Mouse (Mus musculus) hindbrain, embryonic 11.5 days (tissue): ENCODE measurements around the gene Sipa1l2. TPM values are rescaled to one million over a fixed set of nuclear protein-coding genes. Genes with fewer than 3 reads are reported as not detected.

Source experiments
- ATAC-seq: fragments of 200-750 bp; cut with Nextera tagmentation; 2 replicates; pipeline ENCODE4 v1.8.0; 2017; ENCODE audit warnings: mild to moderate bottlenecking, moderate TSS enrichment, moderate library complexity; ENCODE audit not compliant: low FRiP score
- DNase-seq: peaks from one replicate; pipeline ENCODE4 v3.0.0-alpha.2; 2015; ENCODE audit warnings: low spot score
- H3K27ac ChIP-seq: fragments of 300-500 bp; sonication (generic); 2 replicates; pipeline ENCODE4 v1.5.1; 2014; ENCODE audit warnings: mild to moderate bottlenecking, low read depth, low read length
- H3K27me3 ChIP-seq: fragments of 300-500 bp; sonication (generic); 2 replicates; pipeline ENCODE4 v1.6.1; 2014; ENCODE audit warnings: mild to moderate bottlenecking, low read length, moderate library complexity, mixed read lengths; ENCODE audit not compliant: control insufficient read depth, insufficient read depth
- H3K36me3 ChIP-seq: fragments of 300-500 bp; sonication (generic); 2 replicates; pipeline ENCODE4 v1.6.1; 2014; ENCODE audit warnings: mild to moderate bottlenecking, low read length, moderate library complexity, mixed read lengths; ENCODE audit not compliant: control insufficient read depth, insufficient read depth
- H3K4me1 ChIP-seq: fragments of 300-500 bp; sonication (generic); replicated peaks from 2 replicates; pipeline ENCODE4 v1.6.1; 2014; ENCODE audit warnings: low read length, mixed read lengths; ENCODE audit not compliant: control insufficient read depth, insufficient read depth
- H3K4me2 ChIP-seq: fragments of 300-500 bp; sonication (generic); replicated peaks from 2 replicates; pipeline ENCODE4 v1.6.1; 2014; ENCODE audit warnings: mild to moderate bottlenecking, low read depth, low read length
- H3K4me3 ChIP-seq: fragments of 300-500 bp; sonication (generic); 2 replicates; pipeline ENCODE4 v1.5.1; 2014; ENCODE audit warnings: low read depth, low read length
- H3K9ac ChIP-seq: fragments of 300-500 bp; sonication (generic); 2 replicates; pipeline ENCODE4 v1.6.1; 2014; ENCODE audit warnings: low read depth, low read length
- H3K9me3 ChIP-seq: fragments of 300-500 bp; sonication (generic); 2 replicates; pipeline ENCODE4 v1.6.1; 2016; ENCODE audit warnings: low read length; ENCODE audit not compliant: control insufficient read depth
- WGBS: fragments of 180-500 bp; shearing (Covaris S2); extraction: QIAGEN DNeasy Blood & Tissue Kit; methylation state at CpG from one replicate; pipeline ENCODE4 v1.1.7; 2014; 5-methylcytosine and 5-hydroxymethylcytosine counted together
- polyA plus RNA-seq: library from polyadenylated mRNA; unstranded; fragments of >200 nt; fragmentation: Nextera tagmentation; extraction: Ambion mirVana; gene quantifications from 2 replicates; pipeline ENCODE4 v1.2.1, GENCODE M21; 2014

The Sipa1l2 gene
- polyA plus RNA-seq, 1 experiment from 2014 or later = 12.2 TPM

DNA sequence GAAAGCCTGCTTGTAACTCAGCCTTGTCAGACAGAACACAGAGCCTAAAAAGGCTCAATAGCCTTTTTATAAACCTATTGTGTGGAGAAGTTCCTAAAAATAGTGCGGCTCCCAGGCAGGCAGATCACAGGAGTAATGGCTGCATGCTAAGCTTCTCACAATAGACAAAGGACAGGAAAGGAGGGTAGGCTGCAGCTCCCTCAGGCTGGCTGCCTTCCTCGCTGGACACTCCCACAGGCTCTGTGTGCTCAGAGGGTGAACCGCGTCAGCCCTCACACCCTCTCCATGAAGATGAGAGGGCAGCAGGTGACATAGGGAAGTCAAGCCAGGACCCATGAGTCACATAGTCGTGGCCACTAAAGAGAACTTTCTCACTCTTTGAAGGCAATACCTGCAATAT, 55.7 kb downstream of the Sipa1l2 start:
- DNase-seq = no peak
- no peaks in the 10 kb centered on the region for H3K36me3 ChIP-seq

GRCm38 (mm10) chr8:125513242-125513866, 56.3 kb downstream of the Sipa1l2 start:
- DNase-seq = no peak
- Histone ChIP-seq H3K9ac (no peak overlapping the region), H3K4me2 (no peak overlapping the region), H3K4me1 (peaks cover 2% of the 10 kb centered on the region; the same call in 1 of the 2 replicates), H3K36me3 (no peaks in the 10 kb centered on the region), H3K27me3 (no peaks in the 10 kb centered on the region), H3K4me3 (no peak overlapping the region), H3K27ac (no peak overlapping the region), H3K9me3 (no peaks in the 10 kb centered on the region)
- no peak for ATAC-seq
- WGBS = 71% methylated on average over 5 of the region's 5 CpGs

More for the DNA sequence above, 55.7 kb downstream of the Sipa1l2 start:
- WGBS = 15% methylated on average over 5 of the region's 5 CpGs
- H3K4me2 ChIP-seq = no peak overlapping the region
- H3K4me1 ChIP-seq = peaks cover 2% of the 10 kb centered on the region; the same call in 1 of the 2 replicates
- no peaks in the 10 kb centered on the region for H3K27me3 ChIP-seq
- H3K27ac ChIP-seq = no peak overlapping the region
- ATAC-seq = 0 out of 2 replicates have a peak, but pooled peaks have one; percentile 13
- H3K4me3 ChIP-seq = no peak overlapping the region
- H3K9ac ChIP-seq = no peak overlapping the region
- H3K9me3 ChIP-seq = no peaks in the 10 kb centered on the region

- Histone ChIP-seq H3K4me2 (no peak overlapping the region), H3K27ac (no peak overlapping the region), H3K27me3 (no peaks in the 10 kb centered on the region), H3K9ac (no peak overlapping the region), H3K36me3 (no peaks in the 10 kb centered on the region), H3K9me3 (no peaks in the 10 kb centered on the region), H3K4me1 (peaks cover 2% of the 10 kb centered on the region; the same call in 1 of the 2 replicates), H3K4me3 (no peak overlapping the region)
- no peak for DNase-seq
- no peak for ATAC-seq
- WGBS = 89% methylated on average over 1 of the region's 1 CpGs
These were observed 57.0 kb downstream of the Sipa1l2 start for GRCm38 (mm10) chr8:125512561-125512960.

GRCm38 (mm10) chr8:125510861-125511668, 58.5 kb downstream of the Sipa1l2 start:
- H3K27me3 ChIP-seq = no peaks in the 10 kb centered on the region
- ATAC-seq = no peak
- no peak overlapping the region for H3K4me2 ChIP-seq

GRCm38 (mm10) chr8:125509776-125510175, 59.8 kb downstream of the Sipa1l2 start:
- peak; percentile 71 for ATAC-seq
- peaks cover 5% of the 10 kb centered on the region; the same call in 1 of the 2 replicates for H3K4me1 ChIP-seq

More at GRCm38 (mm10) chr8:125510861-125511668, 58.5 kb downstream of the Sipa1l2 start:
- no peak overlapping the region for H3K4me3 ChIP-seq
- no peak for DNase-seq
- no peaks in the 10 kb centered on the region for H3K36me3 ChIP-seq
- no peaks in the 10 kb centered on the region for H3K9me3 ChIP-seq
- no peak overlapping the region for H3K27ac ChIP-seq
- peaks cover 4% of the 10 kb centered on the region; the same call in 1 of the 2 replicates for H3K4me1 ChIP-seq
- H3K9ac ChIP-seq = no peak overlapping the region
- WGBS = 64% methylated on average over 14 of the region's 14 CpGs

GRCm38 (mm10) chr8:125509175-125509574, 60.4 kb downstream of the Sipa1l2 start:
- WGBS = 87% methylated on average over 6 of the region's 6 CpGs
- Histone ChIP-seq H3K4me3 (no peak overlapping the region), H3K4me2 (no peak overlapping the region), H3K27ac (no peak overlapping the region), H3K4me1 (peaks cover 9% of the 10 kb centered on the region; the same call in 1 of the 2 replicates), H3K9me3 (no peaks in the 10 kb centered on the region), H3K27me3 (no peaks in the 10 kb centered on the region), H3K9ac (no peak overlapping the region), H3K36me3 (no peaks in the 10 kb centered on the region)
- DNase-seq = no peak
- peak; percentile 46; the same call in 1 of the 2 replicates for ATAC-seq

More at GRCm38 (mm10) chr8:125509776-125510175, 59.8 kb downstream of the Sipa1l2 start:
- Histone ChIP-seq H3K27me3 (no peaks in the 10 kb centered on the region), H3K4me3 (no peak overlapping the region), H3K36me3 (no peaks in the 10 kb centered on the region), H3K9me3 (no peaks in the 10 kb centered on the region), H3K9ac (no peak overlapping the region), H3K27ac (no peak overlapping the region), H3K4me2 (no peak overlapping the region)
- DNase-seq = no peak
- WGBS = 35% methylated on average over 4 of the region's 4 CpGs

GRCm38 (mm10) chr8:125507291-125507690, 62.3 kb downstream of the Sipa1l2 start:
- Histone ChIP-seq H3K9me3 (no peaks in the 10 kb centered on the region), H3K27me3 (no peaks in the 10 kb centered on the region), H3K36me3 (no peaks in the 10 kb centered on the region), H3K4me3 (no peak overlapping the region), H3K9ac (no peak overlapping the region), H3K4me1 (peaks cover 9% of the 10 kb centered on the region; the same call in 1 of the 2 replicates), H3K27ac (no peak overlapping the region), H3K4me2 (no peak overlapping the region)
- WGBS = 82% methylated on average over 8 of the region's 8 CpGs
- no peak for ATAC-seq
- no peak for DNase-seq

GRCm38 (mm10) chr8:125504605-125505257, 64.9 kb downstream of the Sipa1l2 start:
- Histone ChIP-seq H3K4me1 (peaks cover 8% of the 10 kb centered on the region; the same call in 1 of the 2 replicates), H3K4me3 (no peak overlapping the region), H3K27ac (no peak overlapping the region), H3K9ac (no peak overlapping the region), H3K36me3 (no peaks in the 10 kb centered on the region), H3K4me2 (no peak overlapping the region), H3K9me3 (no peaks in the 10 kb centered on the region), H3K27me3 (no peaks in the 10 kb centered on the region)
- ATAC-seq (no peak), DNase-seq (no peak)
- 33% methylated on average over 6 of the region's 6 CpGs for WGBS
